12 mouse cellular contexts compared by ENCODE assay signal in the genomic region with DNA sequence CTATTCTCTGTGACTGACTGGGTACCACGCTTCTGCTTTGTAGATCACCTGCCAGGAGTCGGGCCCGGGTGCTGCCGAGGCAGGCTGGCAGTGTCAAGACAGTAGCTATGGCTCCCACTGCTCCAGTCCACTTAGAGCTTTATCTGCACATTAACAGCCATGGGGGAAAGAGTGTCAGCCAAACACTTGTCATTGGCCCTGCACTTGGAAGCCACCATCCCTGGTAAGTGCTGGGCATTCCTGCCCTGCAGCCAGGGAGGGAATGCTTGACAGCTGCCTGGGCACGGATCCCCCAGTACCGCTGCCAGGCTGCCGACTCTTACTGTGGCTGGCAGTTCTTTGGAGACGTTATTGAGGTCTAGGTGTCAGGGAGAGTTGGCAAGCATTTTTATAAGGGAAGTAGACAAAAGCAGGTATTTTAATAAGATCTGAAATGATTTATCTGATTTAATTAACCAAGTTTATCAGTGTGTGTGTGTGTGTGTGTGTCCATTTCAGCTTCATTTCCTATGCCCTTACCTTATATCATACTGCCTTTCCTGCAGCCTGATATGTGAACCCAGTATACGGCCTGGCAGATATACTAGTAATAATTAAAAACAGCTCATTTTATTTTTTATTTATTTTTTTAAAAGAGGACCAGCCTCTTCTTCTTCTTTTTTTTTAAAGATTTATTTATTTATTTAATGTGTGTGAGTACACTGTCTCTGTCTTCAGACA. TPM values are rescaled to one million over a fixed set of nuclear protein-coding genes. Genes with fewer than 3 reads are reported as not detected.
A peak's percentile ranks its signal among the peaks of the same experiment; 100 is the strongest.
DNase-seq lines count a peak whose midpoint lies in the region; ATAC-seq lines count a peak whose summit lies in the region.
"Had no signal": no experiment of that assay in that cellular context is flagged by ENCODE, and none has a peak within 500 bp of the region (broad histone marks: within the 10 kb centered on the region; RNA-seq: fewer than 3 reads in every experiment).

No protein-coding gene starts in this region.

- H3K4me2 ChIP-seq in forebrain, embryonic 13.5 days, result no peak overlapping the region
- no peak overlapping the region for H3K4me2 ChIP-seq in neural tube, embryonic 14.5 days (ENCODE audit: low read depth, low read length)
- H3K4me2 ChIP-seq: embryonic facial prominence, embryonic 12.5 days; neural tube, embryonic 13.5 days had no signal

- ATAC-seq in forebrain, embryonic 13.5 days, result peak; percentile 81
- peak; percentile 54; the same call in 1 of the 2 replicates for ATAC-seq in neural tube, embryonic 14.5 days (ENCODE audit: low read depth)
- no peak for ATAC-seq in activated CD4-positive, CD25-positive, alpha-beta regulatory T cell, adult 4 months

- H3K4me3 ChIP-seq in forebrain, embryonic 13.5 days, result no peak overlapping the region
- no peak overlapping the region for H3K4me3 ChIP-seq in forebrain, embryonic 10.5 days
- no peak overlapping the region for H3K4me3 ChIP-seq in neural tube, embryonic 14.5 days (ENCODE audit: low read depth, low read length)
- H3K4me3 ChIP-seq: embryonic facial prominence, embryonic 12.5 days; neural tube, embryonic 13.5 days had no signal

- no peaks in the 10 kb centered on the region for H3K36me3 ChIP-seq in forebrain, embryonic 13.5 days (ENCODE audit: poor library complexity, severe bottlenecking)
- peaks cover 6% of the 10 kb centered on the region; the same call in 1 of the 2 replicates for H3K36me3 ChIP-seq in forebrain, embryonic 10.5 days (replicated peaks)
- no peaks in the 10 kb centered on the region for H3K36me3 ChIP-seq in neural tube, embryonic 14.5 days (ENCODE audit: control insufficient read depth, insufficient read depth, low read length)
- H3K36me3 ChIP-seq: embryonic facial prominence, embryonic 12.5 days had no signal

- H3K27ac ChIP-seq in forebrain, embryonic 13.5 days, result no peak overlapping the region
- H3K27ac ChIP-seq in forebrain, embryonic 10.5 days, result no peak overlapping the region
- H3K27ac ChIP-seq in neural tube, embryonic 14.5 days (ENCODE audit: low read depth, low read length), result no peak overlapping the region
- H3K27ac ChIP-seq: embryonic facial prominence, embryonic 12.5 days; macrophage; neural tube, embryonic 13.5 days had no signal

- DNase-seq in forebrain, embryonic 10.5 days (ENCODE audit: extremely low spot score, low spot score), result no peak
- no peak for DNase-seq in neural tube, embryonic 10.5 days (ENCODE audit: extremely low spot score, low spot score)
- peak; percentile 84 to 86 for DNase-seq in heart, adult 9 months (ENCODE audit: low spot score in 2 of 2)
- DNase-seq in yolk sac, embryonic 10.5 days (ENCODE audit: low spot score), result no peak
- no peak for DNase-seq in lung, postnatal 10 days
- DNase-seq: liver had no signal

- no peaks in the 10 kb centered on the region for H3K4me1 ChIP-seq in forebrain, embryonic 13.5 days
- peaks cover 3% of the 10 kb centered on the region; the same call in 1 of the 2 replicates for H3K4me1 ChIP-seq in forebrain, embryonic 10.5 days
- H3K4me1 ChIP-seq in neural tube, embryonic 14.5 days (ENCODE audit: control insufficient read depth, insufficient read depth, low read length), result no peaks in the 10 kb centered on the region
- H3K4me1 ChIP-seq: neural tube, embryonic 13.5 days had no signal

- no peaks in the 10 kb centered on the region for H3K27me3 ChIP-seq in forebrain, embryonic 13.5 days
- no peaks in the 10 kb centered on the region for H3K27me3 ChIP-seq in forebrain, embryonic 10.5 days (ENCODE audit: poor library complexity, severe bottlenecking)
- no peaks in the 10 kb centered on the region for H3K27me3 ChIP-seq in neural tube, embryonic 14.5 days (ENCODE audit: control insufficient read depth, insufficient read depth, low read length)
- H3K27me3 ChIP-seq: embryonic facial prominence, embryonic 12.5 days; neural tube, embryonic 13.5 days had no signal

- WGBS in forebrain, embryonic 13.5 days, result 77% methylated on average over 9 of the region's 9 CpGs
- 88% methylated on average over 9 of the region's 9 CpGs for WGBS in forebrain, embryonic 10.5 days
- 79% methylated on average over 9 of the region's 9 CpGs for WGBS in neural tube, embryonic 14.5 days

- no peaks in the 10 kb centered on the region for H3K9me3 ChIP-seq in forebrain, embryonic 13.5 days (replicated peaks)
- no peaks in the 10 kb centered on the region for H3K9me3 ChIP-seq in forebrain, embryonic 10.5 days
- H3K9me3 ChIP-seq in neural tube, embryonic 14.5 days (ENCODE audit: control insufficient read depth, low read length), result no peaks in the 10 kb centered on the region
- H3K9me3 ChIP-seq: embryonic facial prominence, embryonic 12.5 days; neural tube, embryonic 13.5 days had no signal

- H3K9ac ChIP-seq in forebrain, embryonic 13.5 days, result no peak overlapping the region
- H3K9ac ChIP-seq in neural tube, embryonic 14.5 days (replicated peaks; ENCODE audit: low read depth, low read length), result no peak overlapping the region
- H3K9ac ChIP-seq: embryonic facial prominence, embryonic 12.5 days; neural tube, embryonic 13.5 days had no signal

RNA-seq across cellular contexts. Expression of gene Eef1a1, which starts 48.4 kb away (rescaled TPM):
- polyA plus RNA-seq in forebrain, embryonic 13.5 days (2015; fragmentation: Nextera tagmentation; extraction: Ambion mirVana), result 4,108 and 4,123 TPM in 2 replicates
- 3,994 and 4,016 TPM in 2 replicates for polyA plus RNA-seq in forebrain, embryonic 10.5 days (2016; fragmentation: Nextera tagmentation; extraction: Ambion mirVana)
- 3,427 and 3,855 TPM in 2 replicates for polyA plus RNA-seq in neural tube, embryonic 14.5 days (2014; fragmentation: Nextera tagmentation; extraction: Ambion mirVana)
- polyA plus RNA-seq in activated CD4-positive, CD25-positive, alpha-beta regulatory T cell, adult 4 months (2017; shearing (Covaris generic)), result over 10,000 TPM; 10,605 to 11,851 TPM

RNA-seq across cellular contexts. Expression of gene Slc17a5, which starts 50.5 kb away (rescaled TPM):
- 15.3 and 15.8 TPM in 2 replicates for polyA plus RNA-seq in forebrain, embryonic 13.5 days (2015; fragmentation: Nextera tagmentation; extraction: Ambion mirVana)
- polyA plus RNA-seq in forebrain, embryonic 10.5 days (2016; fragmentation: Nextera tagmentation; extraction: Ambion mirVana), result 10.2 and 10.5 TPM in 2 replicates
- 18.8 and 20.4 TPM in 2 replicates for polyA plus RNA-seq in neural tube, embryonic 14.5 days (2014; fragmentation: Nextera tagmentation; extraction: Ambion mirVana)
- polyA plus RNA-seq in activated CD4-positive, CD25-positive, alpha-beta regulatory T cell, adult 4 months (2017; shearing (Covaris generic)), result 10 to 100 TPM in 1 of 2 experiments, 1 to 10 TPM in 1; 9.3 to 11.3 TPM

Comparison
In these comparisons a context has a peak if more than half of its experiments do, and no peak if none do; other contexts are left out.
1. DNase-seq: peak in heart, adult 9 months (2 of 2); none in forebrain, embryonic 10.5 days (single experiment), neural tube, embryonic 10.5 days (single experiment), yolk sac, embryonic 10.5 days (single experiment) and lung, postnatal 10 days (single experiment).